Mouse (Mus musculus) neural tube, embryonic 10.5 days (tissue): ENCODE measurements at regions not wholly inside any gene's neighbourhood (a gene's known extent, or its start where the extent isn't known, plus 50 kb on each side); places are given as distances from the start of the nearest gene placed in this dataset.

Source experiments
- DNase-seq: peaks from one replicate; pipeline ENCODE4 v3.0.0-alpha.2; 2017; ENCODE audit warnings: low spot score; ENCODE audit errors: extremely low spot score

DNA sequence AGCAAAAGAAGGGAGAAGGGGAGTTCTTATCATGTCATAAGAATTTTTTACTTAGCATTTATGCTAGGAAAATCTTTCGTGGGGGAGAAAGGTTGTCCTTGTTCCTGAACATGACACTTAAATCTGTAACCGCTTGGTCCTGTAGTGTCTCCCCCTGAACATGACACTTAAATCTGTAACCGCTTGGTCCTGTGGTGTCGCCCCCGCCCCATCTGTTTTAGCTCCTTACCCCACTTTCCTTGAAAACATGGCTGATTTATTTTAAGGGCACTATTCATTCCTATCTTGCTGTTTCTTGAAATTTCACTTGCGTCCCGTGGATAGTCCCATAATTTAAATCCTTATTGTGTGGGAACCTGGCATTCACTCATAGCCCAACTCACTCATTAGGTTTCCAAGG lies 82.2 kb downstream of the Rap2a start:
- no peak for DNase-seq

- no peak for DNase-seq
Observed at GRCm38 (mm10) chr14:120560987-120561386, 82.7 kb downstream of the Rap2a start.

GRCm38 (mm10) chr14:120566945-120567344 lies 88.7 kb downstream of the Rap2a start:
- DNase-seq, result no peak

DNA sequence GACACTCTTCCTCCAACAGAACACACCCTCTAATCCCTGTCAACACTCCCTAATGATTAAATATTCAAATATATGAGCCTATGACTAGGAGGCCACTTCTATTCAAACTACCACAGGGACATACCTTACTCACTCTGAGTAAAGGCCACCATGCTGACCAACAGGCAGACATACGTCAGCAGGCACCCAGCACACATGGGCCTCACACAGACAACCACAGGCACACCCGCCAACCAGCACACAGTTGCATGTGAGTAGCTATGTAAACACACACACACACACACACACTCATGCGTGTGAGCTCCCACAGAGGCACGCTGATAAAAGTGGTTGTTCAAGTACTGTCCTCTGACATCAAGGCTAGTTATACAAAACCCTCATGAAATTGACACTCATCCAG lies 89.8 kb downstream of the Rap2a start:
- DNase-seq, result no peak

GRCm38 (mm10) chr14:120572238-120572637 lies 94.0 kb downstream of the Rap2a start:
- DNase-seq, result no peak

GRCm38 (mm10) chr14:120575202-120575601 lies 97.0 kb downstream of the Rap2a start:
- no peak for DNase-seq

GRCm38 (mm10) chr14:120578352-120579080 lies 100.3 kb downstream of the Rap2a start:
- DNase-seq, result no peak

DNA sequence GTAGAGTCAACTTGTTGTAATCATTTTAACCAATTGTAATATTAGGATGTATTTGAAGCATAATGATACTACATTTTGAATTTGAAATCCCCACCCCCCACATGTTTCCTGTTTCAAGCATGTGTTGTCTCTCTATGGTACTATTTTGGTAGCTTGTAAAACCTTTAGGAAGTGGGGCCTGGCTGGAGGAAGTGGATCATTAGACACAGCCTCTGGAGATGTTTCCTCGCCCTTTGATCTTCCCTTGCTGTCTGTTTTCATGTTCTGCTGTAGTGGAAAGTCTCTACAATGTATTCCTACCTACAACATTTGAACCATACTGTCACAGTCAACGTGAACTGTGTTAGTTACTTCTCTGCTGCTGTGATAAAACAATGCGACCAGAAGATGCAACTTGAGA lies 105.6 kb downstream of the Rap2a start:
- no peak for DNase-seq

- no peak for DNase-seq
Observed at GRCm38 (mm10) chr14:120592191-120592590, 113.9 kb downstream of the Rap2a start.

- no peak for DNase-seq
Observed at GRCm38 (mm10) chr14:120600414-120600935, 122.2 kb downstream of the Rap2a start.

DNA sequence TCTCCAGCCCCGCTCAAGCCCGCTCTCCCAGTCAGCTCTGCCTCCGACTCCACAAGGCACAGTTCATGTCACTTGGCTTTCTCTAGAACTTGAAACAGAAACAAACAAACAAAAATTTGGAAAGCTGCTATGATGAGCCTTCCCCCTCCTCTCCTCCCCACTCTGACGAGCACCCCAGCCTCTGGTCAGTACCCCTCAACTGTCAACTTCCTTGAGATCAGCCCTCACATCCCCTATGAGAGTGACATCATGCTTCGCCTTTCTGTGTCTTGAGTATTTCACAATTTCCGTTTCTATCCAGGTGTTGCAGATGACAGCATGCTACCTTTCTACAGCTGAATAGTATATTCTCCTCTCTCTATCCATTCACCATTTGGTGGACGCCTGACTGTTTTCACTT lies 123.3 kb downstream of the Rap2a start:
- no peak for DNase-seq

GRCm38 (mm10) chr14:120603849-120604492 lies 125.7 kb downstream of the Rap2a start:
- DNase-seq, result no peak

DNA sequence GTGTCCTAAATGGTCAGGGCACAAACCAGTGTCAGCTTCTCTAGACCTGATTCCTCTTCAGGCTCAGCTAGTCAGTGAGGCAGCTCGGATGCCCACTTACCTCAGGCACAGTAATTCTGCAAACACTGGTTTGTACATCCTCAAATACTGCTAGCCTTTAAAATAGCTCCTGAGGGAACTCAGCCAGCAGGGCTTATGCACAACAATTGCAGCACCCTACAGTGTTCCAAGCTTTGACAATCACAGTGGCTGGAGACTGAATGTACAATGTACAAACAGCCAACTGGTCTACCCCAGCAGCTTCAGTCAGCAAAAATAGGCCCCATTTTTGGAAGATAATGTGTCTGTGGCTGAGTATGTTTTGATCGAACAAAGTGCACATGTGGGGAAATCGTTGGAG lies 129.6 kb downstream of the Rap2a start:
- no peak for DNase-seq

DNA sequence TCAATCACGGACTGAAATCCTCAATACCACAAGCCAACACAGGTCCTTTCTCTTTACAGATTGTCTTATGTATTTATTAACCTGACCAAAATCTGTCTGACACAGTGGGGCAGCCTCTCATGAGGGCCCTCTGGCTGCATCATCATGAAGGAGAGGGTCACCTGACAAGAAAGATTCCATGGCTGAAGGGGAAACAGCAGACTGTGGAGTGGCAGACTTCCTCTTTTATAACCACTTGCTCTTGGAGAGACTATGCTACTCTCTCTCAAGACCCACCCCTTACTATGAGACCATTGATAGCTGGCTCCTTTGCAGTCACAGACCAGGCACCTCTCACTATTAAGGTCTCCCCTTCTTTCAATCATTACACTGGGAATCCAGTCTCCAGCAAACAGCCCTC lies 133.1 kb downstream of the Rap2a start:
- no peak for DNase-seq

DNA sequence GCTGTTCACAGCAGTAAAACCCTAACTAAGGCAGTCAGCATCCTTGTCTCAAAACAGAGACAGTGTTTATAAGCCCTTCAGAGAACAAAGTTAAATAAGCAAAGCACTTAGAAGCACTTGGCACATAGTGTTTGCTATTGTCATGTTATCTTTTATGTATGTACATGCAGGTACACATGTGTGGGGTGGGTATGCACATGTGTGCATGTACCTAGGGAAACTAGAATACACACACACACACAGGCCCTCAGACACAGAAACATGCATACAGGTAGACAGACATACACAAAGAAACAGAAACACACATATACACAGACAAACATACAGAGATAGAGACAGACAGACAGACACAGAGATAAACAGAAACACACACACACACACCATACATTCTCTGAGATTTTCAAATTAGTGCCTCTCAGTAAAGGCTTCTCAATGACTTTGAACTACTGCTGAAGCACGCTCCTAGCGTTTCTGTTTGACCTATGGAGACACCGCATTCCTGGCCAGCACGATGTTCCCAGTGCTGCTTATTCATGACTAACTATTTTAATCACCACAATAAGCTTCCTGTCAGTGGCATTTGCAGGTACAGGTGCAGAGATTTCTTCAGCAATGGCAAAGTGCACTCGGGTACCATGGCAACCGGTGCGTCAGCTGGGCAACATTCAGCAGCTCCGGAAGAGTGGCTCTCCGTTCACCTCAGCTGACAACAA lies 148.1 kb downstream of the Rap2a start:
- no peak for DNase-seq

DNA sequence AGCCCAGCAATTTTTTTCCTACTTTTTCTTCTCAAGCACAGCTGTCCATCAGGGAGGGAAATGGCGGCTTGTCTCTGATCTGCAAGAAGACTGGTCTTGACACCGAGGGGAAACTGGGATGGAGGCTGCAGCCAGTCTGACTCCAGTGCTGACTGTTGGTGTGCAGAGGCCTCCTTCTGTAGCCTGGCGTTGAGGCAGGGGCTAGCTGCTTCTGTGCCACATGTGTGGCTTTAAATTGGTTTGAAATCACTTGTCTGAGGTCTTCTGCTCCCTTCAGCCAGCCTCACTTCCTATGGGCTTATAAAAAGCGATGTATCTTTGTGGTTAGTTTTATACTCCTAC lies 148.7 kb downstream of the Rap2a start:
- DNase-seq, result no peak

DNA sequence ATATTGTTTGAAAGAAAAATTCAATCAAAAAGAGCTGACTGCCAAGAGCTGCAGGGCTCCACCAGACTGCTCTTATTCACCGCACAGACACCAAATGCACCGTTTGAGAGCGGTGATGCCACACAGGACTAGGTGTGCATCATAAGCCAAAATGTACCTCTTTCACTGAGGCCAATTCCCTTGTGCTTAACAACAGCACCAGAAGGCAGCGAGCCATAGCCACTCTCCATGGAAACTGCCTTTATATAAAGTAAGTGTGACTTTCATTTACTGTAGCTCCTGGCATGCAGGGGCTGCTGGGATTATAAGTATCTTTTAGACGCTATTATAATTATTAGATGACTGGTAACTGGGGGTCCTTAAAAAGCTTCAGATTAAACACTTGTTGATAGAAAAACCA lies 154.5 kb downstream of the Rap2a start:
- no peak for DNase-seq

DNA sequence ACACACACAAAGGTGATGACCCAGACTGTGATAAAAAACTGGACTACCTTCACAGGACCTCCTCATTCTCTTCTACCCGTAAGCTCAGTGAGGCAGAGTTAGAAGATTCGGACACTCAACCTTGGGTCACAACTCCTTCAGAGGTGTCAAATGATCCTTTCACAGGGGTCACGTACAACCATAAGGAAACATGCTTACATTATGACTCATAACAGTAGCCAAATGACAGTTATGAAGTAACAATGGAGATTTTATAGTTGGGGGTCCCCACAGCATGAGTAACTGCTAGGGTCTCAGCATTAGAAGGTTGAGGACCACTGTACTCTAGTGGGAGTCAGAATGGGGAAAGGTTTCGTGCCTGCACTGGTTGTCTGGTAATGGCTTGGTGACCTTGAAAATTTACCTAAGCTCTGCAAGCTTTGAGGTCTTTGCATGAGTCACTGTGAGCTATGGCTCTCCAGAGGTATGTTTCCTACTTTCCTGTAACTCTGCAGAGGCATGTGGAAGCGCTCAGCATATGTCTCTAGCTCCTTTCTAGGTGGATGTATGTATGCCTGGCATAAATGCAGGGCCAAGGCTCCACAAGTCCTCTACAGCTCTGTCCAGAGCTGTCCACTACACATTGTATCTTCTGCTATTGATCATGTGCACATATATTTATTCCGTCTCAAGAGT lies 158.6 kb downstream of the Rap2a start:
- DNase-seq, result no peak

- no peak for DNase-seq
Observed at GRCm38 (mm10) chr14:120637486-120638125, 159.4 kb downstream of the Rap2a start.

DNA sequence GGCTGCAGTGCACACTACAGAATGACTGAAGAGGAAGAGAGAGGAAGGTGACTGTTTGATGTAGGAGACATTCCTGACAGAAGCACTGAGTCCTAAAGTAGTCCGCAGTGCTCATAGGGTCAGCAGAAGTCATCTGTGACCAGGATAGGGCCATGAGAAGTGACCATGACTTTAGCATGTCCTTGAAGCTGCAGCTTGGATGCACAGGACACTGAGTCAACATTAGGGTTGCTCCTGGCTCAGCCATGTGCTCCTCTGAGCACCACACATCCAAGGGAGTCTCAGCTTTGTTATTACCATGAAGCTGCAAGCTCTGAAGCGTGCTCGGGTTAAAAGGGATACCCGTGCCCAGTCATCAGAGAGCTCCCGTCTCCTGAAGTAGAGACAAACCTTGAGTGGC lies 164.3 kb downstream of the Rap2a start:
- no peak for DNase-seq

GRCm38 (mm10) chr14:120652034-120652433 lies 173.8 kb downstream of the Rap2a start:
- no peak for DNase-seq
